Mouse (Mus musculus): ENCODE data around the gene Defb28. TPM values are rescaled to one million over a fixed set of nuclear protein-coding genes. Genes with fewer than 3 reads are reported as not detected.

Gene Defb28
- polyA plus RNA-seq (2015; fragmentation: Nextera tagmentation; extraction: Ambion mirVana) = not detected in 2 replicates

DNA sequence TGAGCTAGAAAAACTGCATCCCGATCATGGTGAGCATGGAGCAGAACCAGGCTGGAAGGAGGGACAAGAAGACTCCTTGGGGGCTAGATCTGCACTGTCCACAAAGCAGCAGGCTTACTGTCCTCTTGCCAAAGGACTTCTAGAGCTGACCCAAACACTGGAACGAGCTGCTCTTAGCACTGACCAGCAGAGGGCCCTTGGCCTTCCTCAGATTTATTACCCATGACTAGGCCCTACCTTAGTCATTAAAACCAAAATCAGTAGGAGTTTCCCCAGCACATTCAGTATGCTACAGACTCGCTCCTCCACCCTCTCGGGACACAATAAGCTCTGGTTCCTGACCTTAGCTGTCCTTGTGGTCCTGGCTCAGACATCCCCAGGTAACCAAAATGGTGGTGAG is at the start of gene Defb28:
Gene Defb28, plus strand, starts transcription at position 275 of the 400 bp plus-strand sequence.
- Histone ChIP-seq H3K27ac (replicated peaks) (no peak within 1 kb of the TSS), H3K9me3 (replicated peaks) (no peaks in the 10 kb centered on the region), H3K27me3 (no peaks in the 10 kb centered on the region), H3K4me1 (no peaks in the 10 kb centered on the region), H3K4me3 (replicated peaks) (no peak within 1 kb of the TSS), H3K4me2 (replicated peaks) (no peak within 1 kb of the TSS), H3K9ac (no peak within 1 kb of the TSS), H3K36me3 (no peaks in the 10 kb centered on the region)
- no peak for ATAC-seq (ENCODE audit: insufficient number of reproducible peaks, low FRiP score, low TSS enrichment, low read depth)
- 70% methylated on average over 4 of the region's 4 CpGs for WGBS

DNA sequence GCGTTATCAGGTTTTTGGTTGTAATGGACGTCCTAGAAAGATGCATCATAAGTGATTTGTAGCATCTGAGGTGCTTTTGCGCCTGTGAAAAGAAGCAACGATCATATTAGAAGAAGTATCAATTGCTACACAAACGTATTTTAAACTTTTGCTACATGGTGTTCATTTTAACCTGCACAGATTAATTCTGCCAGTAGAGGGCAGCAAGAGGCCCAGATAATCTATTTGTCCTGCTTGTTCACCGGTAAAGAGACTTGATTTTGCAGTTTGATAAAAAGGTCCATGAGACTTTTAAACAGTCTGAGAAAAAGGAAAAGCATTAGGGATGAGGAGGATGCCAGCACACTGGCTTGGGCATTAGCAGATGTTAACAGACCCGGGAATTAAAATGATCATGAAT is 47.1 kb upstream of the Defb28 start:
- Histone ChIP-seq H3K4me1 (no peaks in the 10 kb centered on the region), H3K36me3 (no peaks in the 10 kb centered on the region), H3K27ac (replicated peaks) (no peak overlapping the region), H3K4me3 (replicated peaks) (no peak overlapping the region), H3K4me2 (replicated peaks) (no peak overlapping the region), H3K27me3 (no peaks in the 10 kb centered on the region), H3K9me3 (replicated peaks) (no peaks in the 10 kb centered on the region), H3K9ac (no peak overlapping the region)
- ATAC-seq (ENCODE audit: insufficient number of reproducible peaks, low FRiP score, low TSS enrichment, low read depth) = no peak
- 29% methylated on average over 7 of the region's 7 CpGs for WGBS

DNA sequence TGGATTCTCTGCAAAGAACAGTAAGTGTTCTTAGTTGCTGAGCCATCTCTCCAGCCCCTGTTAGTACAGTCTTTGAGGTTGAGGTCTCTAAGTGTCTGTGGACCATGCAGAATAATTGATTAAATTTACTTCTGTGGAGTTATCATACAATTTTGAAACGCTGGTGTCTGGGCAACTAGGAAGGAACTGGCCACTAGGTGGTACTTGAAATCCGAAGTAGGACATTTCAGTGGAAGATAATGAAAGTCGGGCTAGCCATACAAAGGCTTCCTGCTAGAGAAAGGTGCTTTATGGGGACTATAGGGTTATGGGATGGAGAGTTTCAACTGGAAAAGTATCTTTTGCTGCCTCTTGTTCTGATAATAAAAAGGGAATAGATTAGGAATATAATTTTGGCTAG is 45.6 kb upstream of the Defb28 start:
- Histone ChIP-seq H3K9me3 (replicated peaks) (no peaks in the 10 kb centered on the region), H3K27me3 (no peaks in the 10 kb centered on the region), H3K4me3 (replicated peaks) (no peak overlapping the region), H3K9ac (no peak overlapping the region), H3K4me1 (no peaks in the 10 kb centered on the region), H3K4me2 (replicated peaks) (no peak overlapping the region), H3K27ac (replicated peaks) (no peak overlapping the region), H3K36me3 (no peaks in the 10 kb centered on the region)
- 27% methylated on average over 3 of the region's 3 CpGs for WGBS
- no peak for ATAC-seq (ENCODE audit: insufficient number of reproducible peaks, low FRiP score, low TSS enrichment, low read depth)

DNA sequence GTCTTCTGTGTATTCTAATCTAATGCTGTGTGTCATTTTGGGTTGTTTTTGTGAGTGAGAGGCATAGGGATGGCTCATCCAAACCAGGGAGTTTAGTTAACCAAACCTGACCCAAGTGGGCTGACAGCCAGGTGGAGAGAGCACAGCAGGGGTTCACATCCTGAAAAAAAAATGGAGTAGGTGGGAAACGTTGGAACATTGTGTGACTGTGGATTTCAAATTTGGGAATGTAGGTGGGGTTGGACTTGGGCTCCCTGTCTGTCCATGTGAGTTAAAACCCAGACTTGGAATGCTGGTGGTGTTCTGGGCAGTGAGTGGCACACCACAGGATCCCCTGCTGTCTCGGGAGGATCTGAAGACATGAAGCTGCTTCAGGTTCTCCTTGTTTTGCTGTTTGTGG is 41.3 kb upstream of the Defb28 start, which contains the start of gene Defb20:
Gene Defb20, plus strand, starts transcription at position 301 of the 400 bp plus-strand sequence.
- Histone ChIP-seq H3K4me1 (no peaks in the 10 kb centered on the region), H3K27ac (replicated peaks) (no peak within 1 kb of the TSS), H3K9me3 (replicated peaks) (no peaks in the 10 kb centered on the region), H3K27me3 (no peaks in the 10 kb centered on the region), H3K4me2 (replicated peaks) (no peak within 1 kb of the TSS), H3K4me3 (replicated peaks) (no peak within 1 kb of the TSS), H3K36me3 (no peaks in the 10 kb centered on the region), H3K9ac (no peak within 1 kb of the TSS)
- WGBS = 59% methylated on average over 2 of the region's 2 CpGs
- ATAC-seq (ENCODE audit: insufficient number of reproducible peaks, low FRiP score, low TSS enrichment, low read depth) = no peak

DNA sequence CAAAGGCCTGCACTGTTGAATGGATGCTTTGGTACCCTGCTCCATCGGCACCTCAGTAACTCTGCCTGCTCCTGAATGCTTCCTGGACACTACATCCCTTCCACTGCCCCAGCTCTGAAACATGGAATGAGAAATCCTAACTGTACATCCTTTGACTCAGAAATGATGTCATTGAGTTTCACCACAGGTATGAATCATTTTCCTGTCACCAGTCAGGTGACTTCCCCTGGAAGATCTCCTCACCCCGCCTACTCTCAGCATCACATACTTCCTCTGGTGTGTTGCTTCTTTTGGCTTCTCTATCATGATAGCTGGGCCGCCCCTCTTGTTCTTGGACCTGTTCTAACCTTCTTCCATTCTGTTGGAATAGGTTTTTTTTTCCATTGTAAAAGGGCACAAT is 37.2 kb upstream of the Defb28 start:
- no peak overlapping the region for H3K4me3 ChIP-seq (replicated peaks)
- no peaks in the 10 kb centered on the region for H3K9me3 ChIP-seq (replicated peaks)
- H3K4me2 ChIP-seq (replicated peaks) = no peak overlapping the region
- no peaks in the 10 kb centered on the region for H3K27me3 ChIP-seq
- no peaks in the 10 kb centered on the region for H3K4me1 ChIP-seq
- H3K27ac ChIP-seq (replicated peaks) = no peak overlapping the region
- no peak overlapping the region for H3K9ac ChIP-seq
- no peaks in the 10 kb centered on the region for H3K36me3 ChIP-seq
- WGBS = 85% methylated on average over 3 of the region's 3 CpGs
- ATAC-seq (ENCODE audit: insufficient number of reproducible peaks, low FRiP score, low TSS enrichment, low read depth) = no peak

DNA sequence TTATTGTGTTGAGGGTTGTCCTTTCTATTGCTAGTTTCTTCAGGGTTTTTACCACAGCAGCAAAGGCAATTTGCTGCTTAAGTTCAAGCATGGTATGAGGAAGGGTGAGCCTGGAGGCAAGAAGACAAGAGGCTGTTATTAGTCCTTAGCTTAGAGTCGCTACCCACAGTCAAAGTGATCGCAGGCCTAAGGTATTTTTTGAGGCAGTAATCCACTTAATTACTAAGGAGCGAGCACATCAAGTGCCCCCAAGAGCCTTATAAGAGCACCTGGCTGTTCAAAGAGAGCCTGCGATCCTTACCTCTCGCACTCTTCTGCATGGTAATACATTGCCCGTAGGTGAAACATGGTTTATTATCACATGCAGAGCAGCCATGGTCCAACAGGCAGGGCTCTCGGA is 36.3 kb upstream of the Defb28 start:
- Histone ChIP-seq H3K4me1 (no peaks in the 10 kb centered on the region), H3K9ac (no peak overlapping the region), H3K4me3 (replicated peaks) (no peak overlapping the region), H3K9me3 (replicated peaks) (no peaks in the 10 kb centered on the region), H3K27ac (replicated peaks) (no peak overlapping the region), H3K36me3 (no peaks in the 10 kb centered on the region), H3K27me3 (no peaks in the 10 kb centered on the region), H3K4me2 (replicated peaks) (no peak overlapping the region)
- no peak for ATAC-seq (ENCODE audit: insufficient number of reproducible peaks, low FRiP score, low TSS enrichment, low read depth)
- WGBS = 75% methylated on average over 7 of the region's 7 CpGs

DNA sequence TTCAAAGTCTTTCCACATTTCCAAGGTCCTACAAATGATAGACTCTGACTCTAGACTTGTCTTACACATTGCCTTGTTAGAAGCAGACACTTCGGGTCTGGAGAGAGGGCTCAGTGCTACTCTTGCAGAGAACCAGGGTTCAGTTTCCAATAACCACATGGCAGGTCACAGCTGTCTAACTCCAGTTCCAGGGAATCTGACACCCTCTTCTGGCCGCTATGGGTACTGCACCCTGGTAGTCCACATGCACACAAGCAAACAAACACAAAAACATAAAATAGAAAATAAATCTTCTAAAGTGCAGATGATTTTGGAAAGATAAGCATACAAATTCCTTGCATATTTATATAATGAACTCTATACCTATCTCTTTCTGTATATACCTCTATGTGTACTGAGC is 31.0 kb upstream of the Defb28 start:
- 71% methylated on average over 2 of the region's 2 CpGs for WGBS
- no peak for ATAC-seq (ENCODE audit: insufficient number of reproducible peaks, low FRiP score, low TSS enrichment, low read depth)
- H3K4me3 ChIP-seq (replicated peaks) = no peak overlapping the region
- H3K27ac ChIP-seq (replicated peaks) = no peak overlapping the region
- no peak overlapping the region for H3K4me2 ChIP-seq (replicated peaks)
- H3K9ac ChIP-seq = no peak overlapping the region
- H3K9me3 ChIP-seq (replicated peaks) = no peaks in the 10 kb centered on the region
- H3K27me3 ChIP-seq = no peaks in the 10 kb centered on the region
- no peaks in the 10 kb centered on the region for H3K36me3 ChIP-seq
- H3K4me1 ChIP-seq = no peaks in the 10 kb centered on the region

DNA sequence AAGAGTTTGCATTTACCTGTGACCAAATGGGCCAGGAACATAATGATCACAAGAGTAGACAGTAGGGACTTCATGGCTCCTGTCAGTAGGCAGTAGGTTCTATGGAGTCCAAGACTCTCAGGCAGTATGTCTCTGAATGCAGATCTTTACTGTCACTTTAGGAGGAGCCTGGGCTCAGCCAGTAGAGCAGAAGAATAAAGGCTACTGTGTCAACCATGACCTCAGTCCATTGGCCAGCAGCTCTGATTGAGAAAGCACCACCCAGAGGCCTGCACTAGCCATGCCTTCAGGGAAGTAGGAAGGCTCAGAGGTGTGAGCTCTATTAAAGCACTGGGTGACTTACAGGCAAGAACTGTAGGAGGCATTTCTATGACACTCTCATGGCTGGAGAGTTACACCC is 28.0 kb upstream of the Defb28 start, which contains the start of gene Defb22:
Gene Defb22, minus strand, starts transcription at position 101 of the 400 bp plus-strand sequence.
- no peak within 1 kb of the TSS for H3K27ac ChIP-seq (replicated peaks)
- H3K4me1 ChIP-seq = no peaks in the 10 kb centered on the region
- no peaks in the 10 kb centered on the region for H3K9me3 ChIP-seq (replicated peaks)
- ATAC-seq (ENCODE audit: insufficient number of reproducible peaks, low FRiP score, low TSS enrichment, low read depth) = no peak
- H3K36me3 ChIP-seq = no peaks in the 10 kb centered on the region
- no peak within 1 kb of the TSS for H3K4me3 ChIP-seq (replicated peaks)
- H3K9ac ChIP-seq = no peak within 1 kb of the TSS
- H3K27me3 ChIP-seq = no peaks in the 10 kb centered on the region
- no peak within 1 kb of the TSS for H3K4me2 ChIP-seq (replicated peaks)

DNA sequence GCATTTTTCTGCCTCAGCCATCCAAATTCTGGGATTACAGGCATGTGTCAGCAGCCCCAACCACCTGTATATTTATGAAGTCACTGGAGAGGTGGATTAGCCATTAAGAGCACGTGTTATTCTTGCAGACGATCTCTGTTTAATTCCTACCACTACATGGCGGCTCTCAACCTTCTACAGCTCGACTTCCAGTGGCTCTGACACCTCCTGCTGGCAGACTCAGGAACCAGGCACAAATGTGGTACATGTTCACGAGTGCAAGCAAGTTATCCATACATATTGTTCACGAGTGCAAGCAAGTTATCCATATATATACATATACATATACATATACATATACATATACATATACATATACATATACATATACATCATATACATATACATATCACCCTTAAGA is 24.9 kb upstream of the Defb28 start:
- no peak overlapping the region for H3K4me2 ChIP-seq (replicated peaks)
- WGBS = 75% methylated on average over 6 of the region's 6 CpGs
- H3K4me1 ChIP-seq = no peaks in the 10 kb centered on the region
- no peaks in the 10 kb centered on the region for H3K27me3 ChIP-seq
- no peaks in the 10 kb centered on the region for H3K36me3 ChIP-seq
- H3K27ac ChIP-seq (replicated peaks) = no peak overlapping the region
- no peak overlapping the region for H3K9ac ChIP-seq
- no peak for ATAC-seq (ENCODE audit: insufficient number of reproducible peaks, low FRiP score, low TSS enrichment, low read depth)
- H3K4me3 ChIP-seq (replicated peaks) = no peak overlapping the region
- no peaks in the 10 kb centered on the region for H3K9me3 ChIP-seq (replicated peaks)

DNA sequence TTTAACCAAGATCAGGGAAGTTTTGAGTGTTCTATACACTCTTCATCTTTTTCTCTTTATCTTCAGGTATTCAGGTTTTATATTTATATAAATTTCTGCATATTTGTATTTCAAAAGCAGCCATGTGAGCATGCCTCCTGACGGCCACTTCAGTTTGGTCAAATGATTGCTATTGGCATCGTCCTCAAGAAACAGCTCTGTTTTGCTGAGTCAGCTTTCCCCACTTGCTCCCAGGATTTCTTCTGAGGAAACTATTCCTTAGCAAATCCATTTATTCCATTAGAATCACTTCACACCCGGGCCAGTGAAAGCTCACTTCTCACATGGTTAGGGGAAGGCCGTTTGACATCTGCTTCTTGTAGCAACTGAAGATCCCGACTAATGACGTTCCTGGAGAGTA is 20.0 kb upstream of the Defb28 start:
- H3K9me3 ChIP-seq (replicated peaks) = no peaks in the 10 kb centered on the region
- H3K9ac ChIP-seq = no peak overlapping the region
- no peak overlapping the region for H3K27ac ChIP-seq (replicated peaks)
- no peak overlapping the region for H3K4me3 ChIP-seq (replicated peaks)
- WGBS = 73% methylated on average over 6 of the region's 6 CpGs
- no peaks in the 10 kb centered on the region for H3K36me3 ChIP-seq
- H3K4me2 ChIP-seq (replicated peaks) = no peak overlapping the region
- ATAC-seq (ENCODE audit: insufficient number of reproducible peaks, low FRiP score, low TSS enrichment, low read depth) = no peak
- H3K4me1 ChIP-seq = no peaks in the 10 kb centered on the region
- H3K27me3 ChIP-seq = no peaks in the 10 kb centered on the region

DNA sequence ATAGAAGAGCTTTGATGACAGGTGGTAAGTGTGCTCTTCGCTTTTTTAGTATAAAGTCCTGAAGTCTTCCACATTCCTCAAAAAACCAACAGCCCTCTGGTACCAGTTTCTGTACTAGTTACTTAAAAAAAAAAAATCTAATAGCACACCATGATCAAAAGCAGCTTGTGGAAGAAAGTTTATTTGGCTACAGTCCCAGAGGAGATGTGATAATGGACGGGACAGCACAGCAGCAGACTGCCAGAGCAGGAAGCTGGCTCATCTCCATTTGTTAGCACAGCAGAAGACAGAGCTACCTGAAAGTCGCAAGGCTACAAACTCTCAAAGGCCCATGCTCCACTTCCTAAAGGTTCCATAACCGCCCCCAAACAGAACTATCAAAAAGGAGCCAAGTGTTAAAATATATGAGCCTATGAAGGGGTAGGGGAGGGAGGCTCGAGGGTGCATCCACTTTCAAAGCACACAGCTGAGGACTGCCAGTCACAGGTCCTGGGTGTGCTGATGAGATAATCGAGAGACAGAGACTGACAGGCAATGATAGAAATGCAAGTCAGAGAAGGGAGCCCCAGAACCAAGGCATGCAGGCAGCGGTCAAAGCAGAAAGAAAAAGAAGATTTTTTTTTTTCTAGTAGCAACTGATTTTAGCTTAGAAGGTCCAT is 17.7 kb upstream of the Defb28 start:
- ATAC-seq (ENCODE audit: insufficient number of reproducible peaks, low FRiP score, low TSS enrichment, low read depth) = no peak
- Histone ChIP-seq H3K4me2 (replicated peaks) (no peak overlapping the region), H3K27me3 (no peaks in the 10 kb centered on the region), H3K4me1 (no peaks in the 10 kb centered on the region), H3K36me3 (no peaks in the 10 kb centered on the region), H3K4me3 (replicated peaks) (no peak overlapping the region), H3K27ac (replicated peaks) (no peak overlapping the region), H3K9ac (no peak overlapping the region), H3K9me3 (replicated peaks) (no peaks in the 10 kb centered on the region)
- WGBS = 65% methylated on average over 7 of the region's 7 CpGs

DNA sequence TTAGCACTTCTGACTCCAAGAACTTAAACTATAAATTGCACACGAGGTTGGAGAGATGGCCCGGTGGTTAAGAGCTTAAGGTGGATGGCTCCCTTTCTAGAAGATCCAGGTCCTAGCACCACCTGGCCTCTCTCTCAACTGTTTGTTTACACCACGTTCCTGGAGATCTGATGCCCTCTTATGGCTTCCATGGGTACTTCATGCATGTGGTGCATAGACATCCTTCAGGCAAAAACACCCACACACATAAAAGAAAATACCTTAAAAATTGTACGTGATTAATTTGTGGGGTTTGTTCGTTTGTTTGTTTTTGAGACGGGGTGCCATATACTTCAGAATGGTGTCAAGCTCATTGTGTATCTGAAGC is 17.2 kb upstream of the Defb28 start:
- H3K36me3 ChIP-seq = no peaks in the 10 kb centered on the region
- H3K4me2 ChIP-seq (replicated peaks) = no peak overlapping the region
- no peak overlapping the region for H3K9ac ChIP-seq
- no peak overlapping the region for H3K4me3 ChIP-seq (replicated peaks)
- no peaks in the 10 kb centered on the region for H3K9me3 ChIP-seq (replicated peaks)
- no peak overlapping the region for H3K27ac ChIP-seq (replicated peaks)
- 78% methylated on average over 6 of the region's 6 CpGs for WGBS
- ATAC-seq (ENCODE audit: insufficient number of reproducible peaks, low FRiP score, low TSS enrichment, low read depth) = no peak
- H3K4me1 ChIP-seq = no peaks in the 10 kb centered on the region
- H3K27me3 ChIP-seq = no peaks in the 10 kb centered on the region

Measured in embryonic facial prominence, embryonic 15.5 days (tissue).